Mouse (Mus musculus) spleen, adult 2 months (tissue): ENCODE results near the gene Pold1.

Experiments
- CTCF ChIP-seq: fragments of 200-500 bp; IDR thresholded peaks from 2 replicates; pipeline ENCODE4 v1.5.1; 2011; ENCODE audit warnings: mild to moderate bottlenecking, inconsistent platforms; ENCODE audit not compliant: insufficient read depth, insufficient read length, insufficient replicate concordance; ENCODE audit errors: extremely low read depth
- POLR2A ChIP-seq: fragments of 200-500 bp; IDR thresholded peaks from 2 replicates; pipeline ENCODE4 v1.6.1; 2011; ENCODE audit warnings: low read depth, low read length, inconsistent platforms

- TF ChIP-seq POLR2A (no peak), CTCF (no peak)
Observed at GRCm38 (mm10) chr7:44500046-44500445, 48.6 kb downstream of the Pold1 start.
